Mouse (Mus musculus): ENCODE results near the gene Hspb9. TPM values are rescaled to one million over a fixed set of nuclear protein-coding genes. Genes with fewer than 3 reads are reported as not detected.
A peak's percentile ranks its signal among the peaks of the same experiment; 100 is the strongest.

Hspb9 gene
- polyA plus RNA-seq, 1 experiment from 2014 or later = 0.24 TPM

DNA sequence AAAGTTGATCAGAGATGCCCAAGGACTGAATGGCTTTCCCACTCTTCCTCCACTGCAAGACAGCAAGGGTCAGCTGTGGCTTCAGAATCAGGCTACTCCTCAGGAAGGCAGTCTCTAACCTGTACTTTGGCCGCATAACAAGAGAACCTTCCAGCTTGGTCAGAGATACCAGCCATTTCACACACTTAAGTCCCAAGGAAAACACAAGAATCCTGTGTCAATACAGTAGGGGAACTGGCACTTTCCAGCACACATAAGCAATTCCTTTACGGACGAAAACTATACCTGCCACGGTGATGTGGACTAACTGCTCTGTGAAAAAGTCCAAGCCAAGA, 23.1 kb downstream of the Hspb9 start:
- peak overlapping the region; percentile 88 for H3K9ac ChIP-seq (replicated peaks)
- peaks cover 3% of the 10 kb centered on the region for H3K36me3 ChIP-seq
- H3K27ac ChIP-seq (replicated peaks) = no peak overlapping the region
- no peak for ATAC-seq (replicated peaks)
- H3K27me3 ChIP-seq = no peaks in the 10 kb centered on the region
- H3K4me3 ChIP-seq = peak overlapping the region; percentile 72
- H3K4me1 ChIP-seq = peaks cover 22% of the 10 kb centered on the region
- H3K4me2 ChIP-seq (replicated peaks) = peak overlapping the region; percentile 83
- 80% methylated on average over 4 of the region's 4 CpGs for WGBS
- no peaks in the 10 kb centered on the region for H3K9me3 ChIP-seq

DNA sequence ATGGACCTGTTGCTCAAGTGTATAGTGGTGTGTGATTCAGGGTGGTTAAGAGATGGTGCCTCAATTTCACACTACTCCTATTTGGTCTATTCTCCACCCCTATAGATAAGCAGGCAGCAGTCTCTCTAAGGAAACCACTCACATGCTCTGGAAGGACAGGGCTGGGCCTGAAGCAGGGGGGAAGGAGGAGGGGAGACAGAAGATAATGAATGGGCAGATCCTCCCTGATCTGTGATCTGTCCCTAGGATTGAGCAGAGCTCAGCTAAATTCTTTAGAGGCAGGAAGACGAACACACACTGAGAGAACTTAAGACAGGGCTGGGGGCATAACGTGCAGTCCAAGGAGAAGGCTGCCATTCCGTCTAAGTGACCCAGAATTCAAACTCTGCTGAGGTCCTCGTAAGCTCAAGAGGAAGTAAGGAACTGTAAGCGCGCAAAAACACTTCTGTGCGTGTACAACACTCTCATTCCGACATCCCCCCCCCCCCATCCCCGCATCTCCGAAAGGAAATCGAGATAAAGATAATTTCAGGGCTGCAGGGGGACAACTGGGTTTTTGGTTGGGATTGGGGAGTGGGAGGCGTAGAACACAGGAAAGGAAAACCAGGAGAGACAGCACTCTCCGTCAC, 23.6 kb downstream of the Hspb9 start:
- peak overlapping the region; percentile 57 for H3K27ac ChIP-seq (replicated peaks)
- WGBS = 3% methylated on average over 13 of the region's 13 CpGs

DNA sequence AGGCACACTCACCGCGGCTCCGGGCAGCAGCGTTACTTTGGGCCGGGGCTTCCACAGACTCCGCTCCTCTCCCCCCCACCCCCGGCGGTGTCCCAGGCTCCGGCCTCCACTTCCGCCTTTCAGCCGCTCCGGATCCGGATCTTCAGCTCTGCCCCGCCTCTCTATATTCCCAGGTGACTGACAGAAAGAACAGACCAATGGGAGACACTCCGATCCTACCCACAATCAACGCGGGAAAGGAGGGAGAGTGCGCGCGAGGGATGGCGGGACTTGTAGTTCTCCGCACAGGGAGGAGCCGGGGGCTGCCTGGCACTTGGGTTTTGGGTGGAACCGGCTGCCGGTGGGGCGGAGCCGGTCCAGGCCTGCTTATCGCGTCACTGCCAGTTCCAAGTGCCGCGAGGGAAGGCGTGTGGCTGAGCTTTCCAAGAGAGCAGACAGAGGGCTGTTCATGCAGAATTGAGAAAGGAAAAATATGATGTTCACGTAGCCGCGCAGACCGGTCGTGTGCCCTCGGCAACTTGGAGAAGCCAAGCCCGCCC, 24.5 kb downstream of the Hspb9 start, which contains the start of gene Rab5c:
Rab5c (minus strand) TSS at position 150 of the 539 bp plus-strand sequence.
- Histone ChIP-seq H3K36me3 (peaks cover 1% of the 10 kb centered on the region; the same call in 1 of the 2 replicates), H3K4me1 (peaks cover 22% of the 10 kb centered on the region), H3K9me3 (no peaks in the 10 kb centered on the region), H3K27me3 (no peaks in the 10 kb centered on the region), H3K4me2 (replicated peaks) (peak within 1 kb of the TSS; percentile 83), H3K9ac (replicated peaks) (peak within 1 kb of the TSS; percentile 88), H3K27ac (replicated peaks) (peak within 1 kb of the TSS; percentile 88), H3K4me3 (peak within 1 kb of the TSS; percentile 72)
- WGBS = under 1% methylated on average over 39 of the region's 39 CpGs
- peak; percentile 100 for ATAC-seq (replicated peaks)

More for the DNA sequence above, 23.6 kb downstream of the Hspb9 start:
- peaks cover 22% of the 10 kb centered on the region for H3K4me1 ChIP-seq
- peak overlapping the region; percentile 83 for H3K4me2 ChIP-seq (replicated peaks)
- peak overlapping the region; percentile 72 for H3K4me3 ChIP-seq
- no peak for ATAC-seq (replicated peaks)
- peak overlapping the region; percentile 88 for H3K9ac ChIP-seq (replicated peaks)
- H3K27me3 ChIP-seq = no peaks in the 10 kb centered on the region
- peaks cover 3% of the 10 kb centered on the region for H3K36me3 ChIP-seq
- no peaks in the 10 kb centered on the region for H3K9me3 ChIP-seq

DNA sequence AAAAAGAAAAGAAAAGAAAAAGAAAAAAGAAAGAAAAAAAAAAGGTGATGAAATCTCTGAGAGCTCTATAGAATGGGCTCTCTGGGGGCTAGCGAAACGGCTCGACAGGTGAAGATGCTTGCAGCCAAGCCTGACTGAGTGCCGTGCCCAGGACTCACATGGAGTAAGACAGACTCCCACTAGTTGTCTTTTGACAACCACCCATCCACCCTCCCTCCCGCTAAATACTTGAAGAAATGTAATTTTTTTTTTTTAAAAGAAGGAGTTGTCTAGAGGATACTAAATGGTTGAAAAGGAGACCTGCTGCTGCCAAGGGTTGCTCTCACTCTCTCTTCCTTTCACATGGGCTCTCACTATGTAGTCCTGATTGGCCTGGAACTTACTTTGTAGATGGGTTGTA, 25.1 kb downstream of the Hspb9 start:
- Histone ChIP-seq H3K27me3 (no peaks in the 10 kb centered on the region), H3K27ac (replicated peaks) (peak overlapping the region; percentile 88), H3K9ac (replicated peaks) (peak overlapping the region; percentile 64), H3K36me3 (no peaks in the 10 kb centered on the region), H3K9me3 (no peaks in the 10 kb centered on the region), H3K4me2 (replicated peaks) (peak overlapping the region; percentile 83), H3K4me1 (peaks cover 22% of the 10 kb centered on the region), H3K4me3 (peak overlapping the region; percentile 72)
- 8% methylated on average over 5 of the region's 5 CpGs for WGBS
- peak; percentile 17; the same call in 1 of the 2 replicates for ATAC-seq (replicated peaks)

DNA sequence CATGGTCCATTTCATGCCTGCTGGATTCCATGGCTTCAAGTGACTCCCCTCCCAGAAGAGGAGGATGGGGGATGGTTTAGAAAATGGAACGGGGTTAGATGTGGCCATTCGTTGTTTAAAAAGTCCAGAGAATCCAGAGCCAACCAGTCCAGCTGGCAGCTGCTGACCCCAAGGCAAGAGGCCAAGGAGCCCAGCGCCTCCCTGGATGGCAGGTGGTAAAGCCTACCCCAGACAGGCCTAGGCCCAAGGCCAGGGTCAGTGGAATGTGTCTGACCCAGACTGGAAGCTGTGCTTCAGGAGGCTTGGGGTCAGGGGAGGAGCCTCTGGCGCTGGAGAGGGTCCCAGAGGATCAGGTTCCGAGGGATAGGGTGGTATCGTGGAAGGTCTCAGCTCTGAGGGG, 27.7 kb downstream of the Hspb9 start:
- H3K9ac ChIP-seq (replicated peaks) = no peak overlapping the region
- H3K4me2 ChIP-seq (replicated peaks) = no peak overlapping the region
- WGBS = 82% methylated on average over 6 of the region's 6 CpGs
- no peaks in the 10 kb centered on the region for H3K36me3 ChIP-seq
- no peak overlapping the region for H3K4me3 ChIP-seq
- H3K9me3 ChIP-seq = no peaks in the 10 kb centered on the region
- no peaks in the 10 kb centered on the region for H3K27me3 ChIP-seq
- no peak for ATAC-seq (replicated peaks)
- H3K4me1 ChIP-seq = peaks cover 17% of the 10 kb centered on the region
- H3K27ac ChIP-seq (replicated peaks) = no peak overlapping the region

DNA sequence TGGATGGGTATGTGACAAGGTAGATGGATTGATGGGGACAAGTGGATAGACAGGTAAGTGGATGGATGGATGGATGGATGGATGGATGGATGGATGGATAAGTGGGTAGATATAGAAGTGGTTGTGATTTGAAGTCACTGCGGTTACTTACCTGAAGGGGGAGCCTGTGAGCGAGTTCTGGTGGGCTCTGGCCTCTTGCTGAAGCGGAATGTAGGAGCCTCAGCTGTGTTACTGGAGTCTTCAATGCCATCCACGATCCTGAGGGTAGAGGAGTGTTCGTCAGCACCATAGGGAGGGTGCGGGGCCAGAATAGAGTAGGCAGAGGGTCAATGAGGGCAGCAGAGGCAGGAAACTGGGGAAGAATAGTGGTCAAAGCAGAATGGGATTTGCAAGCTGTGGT, 31.4 kb downstream of the Hspb9 start:
- Histone ChIP-seq H3K4me3 (no peak overlapping the region), H3K36me3 (no peaks in the 10 kb centered on the region), H3K9me3 (no peaks in the 10 kb centered on the region), H3K27ac (replicated peaks) (no peak overlapping the region), H3K9ac (replicated peaks) (no peak overlapping the region), H3K27me3 (no peaks in the 10 kb centered on the region), H3K4me2 (replicated peaks) (no peak overlapping the region), H3K4me1 (no peaks in the 10 kb centered on the region)
- whole genome bisulfite sequencing = 14% methylated on average over 6 of the region's 6 CpGs
- ATAC-seq (replicated peaks) = no peak

DNA sequence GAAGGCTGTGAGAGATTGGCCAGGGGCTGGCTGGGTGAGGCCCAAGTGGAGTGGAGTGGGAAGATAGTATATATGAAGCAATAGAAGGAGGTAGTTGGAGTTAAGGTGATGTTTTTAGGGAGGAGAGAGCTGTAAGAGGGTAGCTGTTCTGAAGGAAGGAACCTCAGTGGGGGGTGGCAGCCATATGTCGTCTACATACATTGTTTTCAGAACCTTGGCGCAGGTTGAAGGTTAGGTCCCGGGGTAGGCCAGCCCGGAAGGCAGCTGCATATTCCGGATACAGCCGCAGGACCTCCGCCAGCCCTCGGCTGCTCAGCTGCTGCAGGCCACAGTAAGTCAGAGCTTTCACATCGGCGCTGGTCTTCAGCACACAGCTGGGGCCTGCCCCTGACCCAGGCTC, 32.9 kb downstream of the Hspb9 start:
- no peaks in the 10 kb centered on the region for H3K27me3 ChIP-seq
- H3K4me1 ChIP-seq = no peaks in the 10 kb centered on the region
- H3K27ac ChIP-seq (replicated peaks) = no peak overlapping the region
- no peak overlapping the region for H3K9ac ChIP-seq (replicated peaks)
- no peak overlapping the region for H3K4me2 ChIP-seq (replicated peaks)
- no peaks in the 10 kb centered on the region for H3K9me3 ChIP-seq
- WGBS = 86% methylated on average over 10 of the region's 10 CpGs
- ATAC-seq (replicated peaks) = no peak
- peaks cover 2% of the 10 kb centered on the region; the same call in 1 of the 2 replicates for H3K36me3 ChIP-seq
- H3K4me3 ChIP-seq = no peak overlapping the region

DNA sequence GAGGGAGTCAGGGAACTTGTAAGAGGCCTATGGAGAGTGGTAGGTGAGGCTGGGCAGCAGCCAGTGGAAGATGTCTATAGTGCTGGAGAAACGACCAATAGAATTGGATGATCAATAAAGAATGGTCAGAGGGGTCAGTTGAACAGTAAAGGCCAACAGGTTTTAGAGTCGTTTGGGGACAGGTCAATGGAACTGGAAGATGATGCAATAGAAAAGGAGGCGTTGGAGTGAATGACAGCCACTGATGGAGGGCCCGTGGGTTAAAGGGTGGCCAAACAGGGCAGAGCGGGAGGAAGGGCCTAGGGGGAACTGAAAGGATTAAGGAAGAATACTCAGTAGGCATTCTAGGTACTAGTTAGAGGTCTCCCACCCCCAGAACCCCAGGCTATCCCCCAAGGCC, 33.5 kb downstream of the Hspb9 start:
- Histone ChIP-seq H3K27ac (replicated peaks) (no peak overlapping the region), H3K4me2 (replicated peaks) (no peak overlapping the region)
- ATAC-seq (replicated peaks) = no peak

DNA sequence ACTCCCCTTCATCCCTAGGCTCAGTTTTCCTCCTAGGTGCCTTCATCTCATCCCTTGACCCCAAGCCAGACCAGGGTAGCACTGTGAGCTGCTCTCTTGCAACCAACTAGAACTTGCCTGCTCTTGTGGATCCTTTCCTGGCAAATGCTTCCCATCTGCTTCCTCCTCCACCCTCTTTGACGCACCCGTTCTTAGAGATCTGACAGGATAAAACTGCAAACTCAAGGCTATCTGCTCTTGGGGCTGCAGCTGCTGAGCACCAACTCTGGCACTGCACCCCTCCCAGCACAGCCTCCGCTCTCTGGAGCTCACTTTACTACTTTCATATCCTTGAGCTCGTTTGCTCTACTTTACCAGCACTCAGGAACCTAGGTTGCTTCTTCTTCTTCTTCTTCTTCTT, 35.0 kb downstream of the Hspb9 start:
- H3K4me3 ChIP-seq = no peak overlapping the region
- no peaks in the 10 kb centered on the region for H3K27me3 ChIP-seq
- no peak overlapping the region for H3K27ac ChIP-seq (replicated peaks)
- no peaks in the 10 kb centered on the region for H3K9me3 ChIP-seq
- no peak overlapping the region for H3K4me2 ChIP-seq (replicated peaks)
- H3K9ac ChIP-seq (replicated peaks) = no peak overlapping the region
- H3K4me1 ChIP-seq = no peaks in the 10 kb centered on the region
- 85% methylated on average over 4 of the region's 4 CpGs for WGBS
- no peak for ATAC-seq (replicated peaks)
- peaks cover 3% of the 10 kb centered on the region; the same call in 1 of the 2 replicates for H3K36me3 ChIP-seq

More for the DNA sequence above, 33.5 kb downstream of the Hspb9 start:
- Histone ChIP-seq H3K4me1 (no peaks in the 10 kb centered on the region), H3K9me3 (no peaks in the 10 kb centered on the region), H3K9ac (replicated peaks) (no peak overlapping the region), H3K27me3 (no peaks in the 10 kb centered on the region), H3K36me3 (peaks cover 3% of the 10 kb centered on the region; the same call in 1 of the 2 replicates), H3K4me3 (no peak overlapping the region)
- WGBS = 72% methylated on average over 5 of the region's 5 CpGs

DNA sequence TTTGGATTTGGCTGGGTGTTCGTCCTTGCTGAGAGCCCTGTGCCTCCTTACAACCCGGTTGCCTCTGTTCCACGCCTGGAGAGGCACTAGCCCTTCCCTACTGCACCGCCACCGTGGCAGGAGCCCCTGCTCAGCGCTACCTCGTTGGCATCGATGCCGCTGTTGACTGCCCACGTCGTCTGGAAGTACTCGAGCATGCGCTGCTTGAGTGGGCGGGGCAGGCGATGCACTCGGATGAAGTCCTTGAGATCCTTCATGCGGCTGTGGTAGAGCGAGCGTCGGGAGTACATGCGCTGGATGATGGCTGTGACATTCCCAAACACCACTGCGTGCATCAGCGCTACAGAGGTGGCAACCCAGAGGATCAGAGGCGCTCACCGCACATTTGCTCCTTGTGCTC, 35.8 kb downstream of the Hspb9 start:
- Histone ChIP-seq H3K9ac (replicated peaks) (no peak overlapping the region), H3K4me2 (replicated peaks) (no peak overlapping the region), H3K36me3 (peaks cover 3% of the 10 kb centered on the region; the same call in 1 of the 2 replicates), H3K27me3 (no peaks in the 10 kb centered on the region), H3K4me1 (no peaks in the 10 kb centered on the region), H3K4me3 (no peak overlapping the region), H3K27ac (replicated peaks) (no peak overlapping the region), H3K9me3 (no peaks in the 10 kb centered on the region)
- ATAC-seq (replicated peaks) = no peak
- WGBS = 59% methylated on average over 25 of the region's 25 CpGs

DNA sequence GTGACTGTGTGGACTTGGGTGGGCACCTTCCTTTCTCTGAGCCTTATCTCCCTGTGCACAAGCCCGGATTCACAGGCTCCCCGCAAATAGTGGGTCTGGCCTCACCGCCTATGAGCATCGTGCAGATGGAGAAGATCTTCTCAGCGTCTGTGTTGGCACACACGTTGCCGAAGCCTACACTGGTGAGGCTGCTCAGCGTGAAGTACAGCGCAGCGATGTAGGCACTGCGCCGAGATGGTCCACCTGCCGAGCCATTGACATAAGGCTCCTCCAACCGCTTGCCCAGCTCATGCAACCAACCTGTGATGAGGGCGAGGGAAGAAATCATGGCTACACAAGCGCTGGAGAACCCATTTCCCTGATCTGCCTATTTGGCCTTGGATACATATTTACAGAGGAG, 36.5 kb downstream of the Hspb9 start:
- Histone ChIP-seq H3K9ac (replicated peaks) (no peak overlapping the region), H3K27me3 (no peaks in the 10 kb centered on the region), H3K9me3 (no peaks in the 10 kb centered on the region), H3K4me3 (no peak overlapping the region), H3K27ac (replicated peaks) (no peak overlapping the region), H3K4me2 (replicated peaks) (no peak overlapping the region), H3K36me3 (peaks cover 3% of the 10 kb centered on the region; the same call in 1 of the 2 replicates), H3K4me1 (no peaks in the 10 kb centered on the region)
- ATAC-seq (replicated peaks) = no peak
- WGBS = 92% methylated on average over 16 of the region's 16 CpGs

DNA sequence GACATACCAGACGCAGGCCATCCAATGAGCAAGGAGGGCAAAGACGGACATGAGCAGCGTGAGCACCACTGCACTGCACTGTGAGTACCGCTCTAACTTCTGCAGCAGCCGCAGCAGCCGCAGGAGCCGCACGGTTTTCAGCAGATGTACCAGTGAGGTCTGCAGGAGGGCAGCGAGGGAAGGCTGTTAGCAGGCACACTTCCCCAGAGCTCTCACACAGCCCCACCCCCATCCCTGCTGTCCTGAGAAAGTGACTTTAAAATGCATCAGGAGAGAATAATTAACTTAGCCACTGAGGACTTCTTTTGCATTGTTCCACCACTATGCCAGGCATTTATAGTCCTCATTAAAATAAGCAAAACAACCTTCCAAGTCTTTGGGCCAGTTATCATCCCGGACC, 38.6 kb downstream of the Hspb9 start:
- H3K36me3 ChIP-seq = peaks cover 3% of the 10 kb centered on the region; the same call in 1 of the 2 replicates
- 47% methylated on average over 10 of the region's 10 CpGs for WGBS
- ATAC-seq (replicated peaks) = no peak
- H3K4me1 ChIP-seq = no peaks in the 10 kb centered on the region
- no peak overlapping the region for H3K9ac ChIP-seq (replicated peaks)
- H3K27me3 ChIP-seq = no peaks in the 10 kb centered on the region
- no peak overlapping the region for H3K4me2 ChIP-seq (replicated peaks)
- no peak overlapping the region for H3K4me3 ChIP-seq
- H3K27ac ChIP-seq (replicated peaks) = no peak overlapping the region
- no peaks in the 10 kb centered on the region for H3K9me3 ChIP-seq
